Mouse (Mus musculus): ENCODE measurements around the gene Srsf9.

Srsf9 gene

DNA sequence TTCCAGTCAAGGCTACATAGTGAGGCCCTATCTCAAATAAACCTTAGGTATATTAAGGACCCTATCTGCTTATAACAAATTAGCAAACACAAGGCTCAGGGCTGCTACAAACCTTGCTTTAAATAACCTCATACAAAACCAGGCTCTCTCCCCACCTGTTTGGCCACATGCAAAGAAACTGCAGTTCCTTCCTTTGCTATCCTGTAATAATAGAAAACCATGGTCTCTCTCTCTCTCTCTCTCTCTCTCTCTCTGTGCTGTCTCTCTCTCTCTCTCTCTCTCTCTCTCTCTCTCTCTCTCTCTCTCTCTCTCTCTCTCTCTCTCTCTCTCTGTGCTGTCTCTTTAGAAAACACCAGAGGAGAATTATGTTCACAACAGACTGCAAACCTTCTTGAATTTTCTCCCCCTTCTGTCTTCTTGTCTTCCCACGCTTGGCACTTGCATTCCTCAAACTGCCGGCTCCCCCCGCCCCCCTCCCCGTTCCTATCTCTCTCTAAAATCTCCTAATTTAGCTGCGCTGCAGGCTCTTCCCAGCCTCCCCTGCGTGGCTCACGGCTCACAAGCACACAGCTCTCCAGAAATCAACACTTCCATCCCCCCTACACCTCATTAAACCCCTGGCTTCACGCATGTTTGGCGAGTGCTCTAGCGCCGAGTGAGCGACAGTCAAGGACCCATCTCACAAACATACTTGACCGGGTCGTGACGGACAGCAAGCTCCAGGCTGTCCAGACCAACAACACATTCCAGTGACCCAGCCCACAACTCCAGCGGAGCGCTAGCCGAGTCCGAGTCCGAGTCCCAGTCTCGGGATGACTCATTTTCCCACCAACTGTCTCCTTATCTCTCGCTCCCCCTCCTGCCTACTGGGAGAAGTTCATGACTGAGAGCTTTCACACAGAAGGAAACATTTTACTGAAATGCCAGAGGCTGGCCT lies 7.7 kb upstream of the Srsf9 start:
- DNase-seq (ENCODE audit: low read depth, low spot score): peak; percentile 62

DNA sequence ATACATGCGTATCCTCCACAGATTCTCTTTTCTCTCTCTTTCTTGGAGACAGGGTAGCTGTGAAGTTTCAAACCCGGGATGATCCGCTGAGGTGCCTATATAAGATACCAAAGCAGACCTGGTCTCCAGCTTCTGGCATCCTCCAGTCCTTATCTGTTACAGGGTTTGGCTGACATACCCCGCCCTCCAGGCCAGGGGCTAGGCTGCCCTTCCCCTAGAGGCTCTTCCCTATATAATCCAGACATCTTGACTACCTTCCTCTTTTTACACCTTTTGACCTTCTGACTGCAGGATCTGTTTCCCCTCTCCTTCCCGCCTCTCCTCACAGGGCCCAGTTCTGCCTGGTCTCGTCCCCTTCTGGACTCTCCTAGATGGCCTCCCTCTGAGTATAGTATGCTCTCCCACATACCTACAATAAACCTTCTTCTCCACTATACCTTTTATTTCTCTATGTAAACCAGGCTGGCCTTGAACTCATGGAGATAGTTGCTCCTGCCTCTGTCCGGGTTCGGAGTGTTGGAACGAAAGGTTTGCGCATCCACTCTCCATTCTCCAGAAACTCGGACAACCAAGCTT lies 633 bp upstream of the Srsf9 start:
- no peak for DNase-seq (ENCODE audit: low read depth, low spot score)

DNA sequence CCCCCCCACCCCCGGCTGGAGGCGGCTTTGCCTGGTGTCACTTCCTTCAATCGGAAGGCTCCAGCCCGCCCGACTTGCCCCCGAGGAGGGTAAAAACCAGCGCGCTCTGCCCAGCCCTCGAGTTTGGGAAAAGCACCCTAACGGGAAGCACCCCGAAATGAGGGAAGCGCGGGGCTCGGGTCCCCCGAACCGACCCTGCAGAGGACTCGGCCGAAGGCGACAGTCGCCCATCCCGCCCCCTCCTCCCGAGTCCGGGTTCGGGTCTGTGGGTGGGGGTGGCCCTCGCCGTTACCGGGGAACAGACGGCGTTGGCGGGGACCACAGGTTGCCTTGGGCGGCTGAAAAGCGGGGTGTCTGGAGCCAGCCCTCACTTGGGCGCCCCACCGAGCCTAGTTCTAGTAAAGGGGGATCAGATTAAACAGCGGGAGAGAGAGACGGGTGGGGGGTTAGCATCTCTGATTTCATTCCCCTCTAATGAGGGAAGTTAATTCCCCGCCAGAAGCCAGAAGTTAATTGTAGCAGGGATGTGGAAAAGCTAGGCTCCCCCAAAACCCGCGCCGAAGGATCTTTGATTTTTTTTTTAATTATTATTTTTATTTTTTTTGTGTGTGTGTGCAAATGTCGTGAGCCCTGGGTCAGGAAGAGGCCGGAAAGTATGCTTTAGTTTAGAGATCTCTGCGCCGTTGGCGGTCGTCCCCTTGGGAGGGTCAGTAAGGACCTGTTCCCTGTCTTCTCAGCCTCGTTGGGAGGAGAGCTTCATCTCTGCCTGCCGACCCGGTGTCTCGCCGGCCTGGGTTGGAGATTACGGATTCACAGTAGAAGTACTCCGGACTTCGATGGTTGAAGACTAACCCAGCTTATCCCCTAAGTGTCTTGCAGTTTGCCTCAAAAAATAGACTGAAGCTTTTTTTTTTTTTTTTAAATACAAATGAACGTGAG lies 902 bp downstream of the Srsf9 start:
- DNase-seq (ENCODE audit: low read depth, low spot score): no peak

GRCm38 (mm10) chr5:115330955-115331354 lies 4.0 kb downstream of the Srsf9 start:
- no peak for DNase-seq (ENCODE audit: low read depth, low spot score)

GRCm38 (mm10) chr5:115333626-115334025 lies 6.6 kb downstream of the Srsf9 start:
- DNase-seq (ENCODE audit: low read depth, low spot score): no peak

DNA sequence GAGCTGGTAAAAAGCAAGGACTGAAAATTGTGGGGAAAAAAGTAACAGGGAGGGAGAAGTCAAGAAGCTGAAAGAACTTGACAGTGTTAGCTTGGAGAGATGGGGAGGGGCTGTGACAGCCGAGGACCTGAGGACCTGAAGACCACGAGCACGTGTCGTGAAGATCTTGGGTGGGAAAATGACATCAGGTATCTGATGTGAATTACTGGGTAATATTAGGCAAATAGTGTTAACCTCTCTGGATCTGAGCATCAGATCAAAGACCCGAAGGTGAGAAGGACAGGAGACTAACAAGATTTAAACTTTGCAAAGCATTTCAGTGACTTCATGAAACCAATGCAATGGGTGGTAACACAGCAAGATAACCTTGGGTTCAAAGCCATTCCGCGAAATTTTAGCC lies 13.0 kb downstream of the Srsf9 start:
- no peak for DNase-seq (ENCODE audit: low read depth, low spot score)

- DNase-seq (ENCODE audit: low read depth, low spot score): peak; percentile 83
These were observed 13.8 kb downstream of the Srsf9 start, which contains the start of the genes Gatc and Triap1 for GRCm38 (mm10) chr5:115340577-115341313. Gene Gatc, minus strand, starts transcription at chr5:115341178. Gene Triap1, plus strand, starts transcription at chr5:115341225.

DNA sequence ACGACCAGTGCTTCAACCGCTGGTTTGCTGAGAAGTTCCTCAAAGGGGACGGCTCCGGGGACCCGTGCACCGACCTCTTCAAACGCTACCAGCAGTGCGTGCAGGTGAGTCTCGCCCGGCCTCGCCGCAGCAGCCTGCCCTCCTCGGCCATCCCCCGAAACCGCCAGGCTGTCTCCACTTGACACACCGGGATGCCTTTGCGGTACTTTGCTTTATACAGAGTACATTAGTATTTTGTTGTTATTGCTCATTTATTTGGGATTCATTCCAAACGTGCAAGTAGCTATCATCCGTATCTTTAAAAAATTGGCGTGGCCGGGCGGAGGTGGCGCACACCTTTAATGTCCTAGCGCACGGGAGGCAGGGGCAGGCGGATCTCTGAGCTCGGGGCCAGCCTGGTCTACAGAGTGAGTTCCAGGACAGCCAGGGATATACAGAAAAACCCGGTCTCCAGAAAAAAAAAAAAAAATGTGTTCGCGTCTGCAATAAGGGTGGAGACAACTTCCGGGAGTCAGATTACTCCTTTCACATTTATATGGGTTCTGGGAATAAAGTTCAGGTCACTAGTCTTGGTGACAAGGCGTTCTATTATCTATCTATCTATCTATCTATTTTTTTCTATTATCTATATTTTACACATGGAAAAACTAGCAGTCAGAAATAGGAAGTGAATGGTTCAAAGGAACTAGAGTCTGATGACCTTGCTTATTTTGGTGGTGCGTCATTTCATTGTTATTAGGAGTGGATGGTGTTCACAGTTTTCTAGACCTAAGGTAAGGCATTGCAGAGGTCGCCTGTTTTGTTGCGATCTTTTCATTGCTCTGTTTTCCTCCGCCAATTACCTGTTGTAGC lies 14.6 kb downstream of the Srsf9 start:
- DNase-seq (ENCODE audit: low read depth, low spot score): no peak

DNA sequence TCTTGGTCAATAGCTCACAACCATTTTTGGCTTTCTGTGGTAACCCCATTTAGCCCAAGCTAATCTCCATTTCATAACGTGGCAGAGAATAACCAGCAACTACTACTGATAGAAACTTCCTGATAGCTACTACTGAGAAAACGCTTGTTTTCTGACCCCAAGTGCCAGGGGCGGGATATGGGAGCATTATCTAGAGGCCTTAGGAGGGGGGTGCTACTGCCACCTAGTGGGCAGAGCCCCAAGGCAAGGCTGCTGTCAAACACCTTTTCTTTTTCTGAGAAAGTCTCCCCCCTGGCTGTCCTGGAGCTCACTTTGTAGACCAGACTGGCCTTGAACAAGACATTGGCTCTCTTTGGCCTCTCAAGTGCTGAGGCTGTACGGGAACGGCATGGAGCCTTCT lies 20.6 kb downstream of the Srsf9 start:
- DNase-seq (ENCODE audit: low read depth, low spot score): peak; percentile 67

- peak; percentile 99 for DNase-seq (ENCODE audit: low read depth, low spot score)
These were observed 21.7 kb downstream of the Srsf9 start, which contains the start of gene Cox6a1 for GRCm38 (mm10) chr5:115348546-115349224. Gene Cox6a1, minus strand, starts transcription at chr5:115348981.

DNA sequence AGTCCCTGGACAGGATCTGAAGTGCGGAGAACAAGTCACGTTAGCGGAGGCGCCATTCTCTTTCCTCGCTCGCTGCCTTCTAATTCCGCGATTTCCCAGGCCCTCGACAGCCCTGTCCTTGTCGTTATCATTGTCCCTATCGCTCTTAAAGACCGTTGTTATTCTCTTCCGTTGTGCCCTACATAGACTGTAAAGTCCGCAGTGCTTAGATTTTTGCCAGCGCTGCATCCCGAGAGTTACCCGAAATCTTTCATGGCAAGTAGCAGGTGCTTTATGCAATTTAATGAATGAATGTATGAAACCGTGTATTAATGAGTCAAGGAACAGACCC lies 22.2 kb downstream of the Srsf9 start:
- no peak for DNase-seq (ENCODE audit: low read depth, low spot score)

- DNase-seq (ENCODE audit: low read depth, low spot score): no peak
These were observed 24.4 kb downstream of the Srsf9 start for GRCm38 (mm10) chr5:115351348-115351747.

GRCm38 (mm10) chr5:115355070-115355469 lies 28.1 kb downstream of the Srsf9 start:
- no peak for DNase-seq (ENCODE audit: low read depth, low spot score)

GRCm38 (mm10) chr5:115358872-115359271 lies 31.9 kb downstream of the Srsf9 start:
- DNase-seq (ENCODE audit: low read depth, low spot score): peak; percentile 65

DNA sequence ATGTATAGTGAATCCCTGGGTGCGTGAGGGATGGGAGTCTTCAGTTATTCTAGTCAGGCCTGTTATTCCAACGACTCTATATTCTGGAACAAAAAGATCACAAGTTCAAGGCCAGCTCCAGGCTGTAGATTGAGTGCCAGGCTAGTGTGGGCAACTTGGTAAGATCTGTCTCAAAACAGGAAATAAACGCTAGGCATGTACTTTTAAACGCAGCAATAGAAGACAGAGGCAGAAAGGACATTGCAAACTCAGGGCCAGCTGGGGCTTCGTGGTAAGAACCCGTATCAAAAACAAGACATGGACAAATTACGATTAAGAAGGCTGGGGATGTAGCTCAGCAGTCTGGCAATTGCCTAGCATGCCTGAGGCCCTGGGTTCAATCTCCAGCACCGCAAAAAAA lies 32.5 kb downstream of the Srsf9 start:
- DNase-seq (ENCODE audit: low read depth, low spot score): no peak

DNA sequence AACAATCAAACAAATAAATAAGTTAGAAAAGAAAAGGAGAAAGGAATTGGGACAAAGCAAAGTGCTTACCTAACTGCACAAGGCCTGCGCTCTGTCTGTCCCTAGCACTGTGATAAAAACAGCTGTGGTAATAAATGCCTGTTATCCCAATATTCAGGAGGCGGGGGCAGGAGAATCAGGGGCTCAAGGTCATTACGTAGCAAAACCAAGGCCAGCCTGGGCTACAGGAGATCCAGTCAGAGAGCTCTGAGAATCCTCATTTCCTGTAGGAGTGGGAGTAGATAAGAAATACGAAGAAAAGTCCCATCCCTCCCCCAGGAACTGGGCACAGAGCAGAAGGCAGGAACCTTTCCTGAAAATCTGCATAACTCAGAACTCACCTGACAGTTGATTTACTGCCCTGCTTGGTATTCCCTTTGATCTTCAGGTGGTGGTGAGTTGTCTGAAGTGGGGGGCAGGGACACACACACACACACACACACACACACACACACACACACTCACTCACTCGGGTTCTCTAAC lies 32.9 kb downstream of the Srsf9 start:
- DNase-seq (ENCODE audit: low read depth, low spot score): no peak

DNA sequence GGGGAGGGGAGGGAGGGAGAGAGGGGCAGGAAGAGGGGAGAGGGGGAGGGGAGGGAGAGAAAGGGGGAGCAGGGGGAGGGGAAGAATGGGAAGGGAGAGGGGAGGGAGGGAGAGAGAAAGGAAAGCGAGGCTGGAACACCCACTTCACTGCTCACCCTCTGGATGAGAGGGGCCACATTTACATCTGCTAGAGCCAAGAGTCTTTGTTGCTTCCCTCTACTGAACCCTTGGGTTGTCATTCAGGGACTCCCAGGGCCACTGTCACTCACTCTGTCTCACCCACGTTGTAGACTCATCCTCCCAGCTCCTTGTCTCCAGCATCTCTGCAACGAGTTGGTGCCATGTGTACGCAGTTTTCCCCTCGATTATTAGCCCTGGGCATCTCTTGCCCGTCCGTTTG lies 35.2 kb downstream of the Srsf9 start:
- DNase-seq (ENCODE audit: low read depth, low spot score): no peak

DNA sequence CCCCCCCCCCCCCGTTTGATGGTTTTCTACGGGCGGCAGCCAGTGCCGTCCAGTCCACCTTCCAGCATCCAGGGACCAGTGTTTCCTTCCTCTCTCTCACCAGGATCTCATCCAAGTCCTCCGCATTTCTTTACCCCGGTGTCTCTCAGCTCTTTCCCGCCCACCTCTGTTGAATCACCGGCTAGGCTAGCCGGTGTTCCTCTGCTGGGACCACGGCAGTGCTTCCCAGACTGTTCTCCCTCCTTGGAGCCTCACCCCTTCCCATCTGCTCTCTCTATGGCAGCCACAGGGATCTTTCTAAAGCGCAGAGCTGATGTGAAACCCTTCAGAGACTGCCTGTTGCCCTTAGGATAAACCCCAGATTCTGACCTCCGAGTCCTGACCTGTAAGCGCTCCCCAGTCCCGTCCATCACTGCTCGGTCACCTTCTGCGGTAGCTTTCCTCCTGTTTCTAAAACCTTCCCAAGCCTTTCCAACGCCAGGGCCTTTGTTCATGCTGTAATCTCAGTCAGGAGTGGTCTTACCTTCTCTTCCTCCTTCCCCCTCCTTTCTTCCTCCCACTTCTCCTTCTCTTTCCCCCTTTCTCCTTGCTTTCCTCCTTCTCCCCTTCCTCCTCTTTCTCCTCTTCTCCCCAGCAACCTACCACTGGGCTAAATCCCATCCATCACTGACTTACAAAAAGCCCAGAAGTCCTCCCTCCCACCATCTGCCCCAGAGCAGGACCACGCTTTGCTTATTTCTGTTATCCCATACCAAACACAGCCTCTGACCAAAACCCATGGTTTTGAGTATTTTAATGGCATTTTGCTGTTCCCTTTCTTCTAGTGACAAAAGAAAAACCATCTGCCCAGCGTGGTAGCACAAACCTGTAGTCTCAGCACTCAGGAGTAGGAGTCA lies 36.1 kb downstream of the Srsf9 start:
- DNase-seq (ENCODE audit: low read depth, low spot score): no peak

All from skeletal muscle tissue, adult 2 months (tissue).